ENCODE assay signal across 29 mouse cellular contexts in the genomic region with DNA sequence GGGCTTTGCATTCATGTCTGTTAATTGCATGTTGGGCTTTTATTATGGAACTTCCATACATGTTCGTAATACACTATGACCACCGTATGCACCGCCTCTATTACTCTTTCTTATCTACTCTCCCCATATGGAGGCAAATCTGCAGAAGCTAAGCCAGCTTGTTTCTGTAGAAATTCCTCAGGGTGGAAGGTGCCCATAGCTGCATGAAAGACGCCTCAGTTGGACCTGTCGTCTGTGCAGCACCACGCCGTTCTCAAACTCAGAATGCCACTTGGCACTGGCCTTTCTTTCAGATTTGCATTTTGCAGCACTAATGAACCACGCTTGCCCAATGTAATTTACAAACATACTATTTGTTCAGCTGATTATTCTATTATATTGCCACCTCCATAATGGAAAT. TPM values are rescaled to one million over a fixed set of nuclear protein-coding genes. Genes with fewer than 3 reads are reported as not detected.
DNase-seq lines count a peak whose midpoint lies in the region; ATAC-seq and TF ChIP-seq lines count a peak whose summit lies in the region.
"Had no signal": no experiment of that assay in that cellular context is flagged by ENCODE, and none has a peak within 500 bp of the region (broad histone marks: within the 10 kb centered on the region; RNA-seq: fewer than 3 reads in every experiment).

No protein-coding gene starts in this region.

- H3K27me3 ChIP-seq in forebrain, embryonic 13.5 days: no peaks in the 10 kb centered on the region
- no peaks in the 10 kb centered on the region for H3K27me3 ChIP-seq in forebrain, embryonic 11.5 days (ENCODE audit: control insufficient read depth, insufficient read depth, low read length)
- H3K27me3 ChIP-seq in forebrain, embryonic 16.5 days (replicated peaks; ENCODE audit: control insufficient read depth, insufficient read depth, low read length): no peaks in the 10 kb centered on the region
- no peaks in the 10 kb centered on the region for H3K27me3 ChIP-seq in forebrain, embryonic 12.5 days
- no peaks in the 10 kb centered on the region for H3K27me3 ChIP-seq in midbrain, embryonic 14.5 days (ENCODE audit: control insufficient read depth, insufficient read depth, low read length)
- H3K27me3 ChIP-seq in midbrain, embryonic 10.5 days (ENCODE audit: low read depth, poor library complexity, severe bottlenecking): peaks cover 14% of the 10 kb centered on the region
- H3K27me3 ChIP-seq: CH12.LX; forebrain, embryonic 15.5 days had no signal

- H3K36me3 ChIP-seq in forebrain, embryonic 13.5 days (ENCODE audit: poor library complexity, severe bottlenecking): no peaks in the 10 kb centered on the region
- H3K36me3 ChIP-seq in forebrain, embryonic 11.5 days (ENCODE audit: control insufficient read depth, insufficient read depth, low read length): no peaks in the 10 kb centered on the region
- no peaks in the 10 kb centered on the region for H3K36me3 ChIP-seq in forebrain, embryonic 16.5 days (ENCODE audit: control insufficient read depth, insufficient read depth)
- no peaks in the 10 kb centered on the region for H3K36me3 ChIP-seq in forebrain, embryonic 12.5 days (replicated peaks)
- no peaks in the 10 kb centered on the region for H3K36me3 ChIP-seq in midbrain, embryonic 14.5 days (ENCODE audit: control insufficient read depth, insufficient read depth, low read length)
- H3K36me3 ChIP-seq in midbrain, embryonic 10.5 days: no peaks in the 10 kb centered on the region
- H3K36me3 ChIP-seq: embryonic facial prominence, embryonic 13.5 days; embryonic facial prominence, embryonic 15.5 days; forebrain, embryonic 15.5 days; G1E had no signal

- no peak overlapping the region for H3K4me2 ChIP-seq in forebrain, embryonic 13.5 days
- H3K4me2 ChIP-seq in forebrain, embryonic 11.5 days (ENCODE audit: low read depth, low read length, severe bottlenecking): no peak overlapping the region
- H3K4me2 ChIP-seq in forebrain, embryonic 16.5 days (ENCODE audit: low read length): 0 out of 2 replicates have a peak overlapping the region, but pooled peaks have one; percentile 14
- H3K4me2 ChIP-seq in forebrain, embryonic 12.5 days: no peak overlapping the region
- H3K4me2 ChIP-seq in midbrain, embryonic 14.5 days (ENCODE audit: low read length): no peak overlapping the region
- H3K4me2 ChIP-seq: embryonic facial prominence, embryonic 13.5 days; embryonic facial prominence, embryonic 15.5 days; forebrain, embryonic 15.5 days had no signal

- no peak for TF ChIP-seq POLR2A in brain, embryonic 14.5 days (IDR thresholded peaks at IDR 0.05; ENCODE audit: borderline replicate concordance, extremely low read depth, insufficient read depth, insufficient read length, poor library complexity, severe bottlenecking)

- no peak for TF ChIP-seq CTCF in brain, embryonic 14.5 days (IDR thresholded peaks at IDR 0.05; ENCODE audit: borderline replicate concordance, extremely low read depth, insufficient read depth, insufficient read length)

- H3K4me1 ChIP-seq in forebrain, embryonic 13.5 days: peaks cover 17% of the 10 kb centered on the region
- no peaks in the 10 kb centered on the region for H3K4me1 ChIP-seq in forebrain, embryonic 11.5 days (replicated peaks; ENCODE audit: control insufficient read depth, insufficient read depth, low read length)
- peaks cover 8% of the 10 kb centered on the region; the same call in 1 of the 2 replicates for H3K4me1 ChIP-seq in forebrain, embryonic 16.5 days (replicated peaks; ENCODE audit: control insufficient read depth, insufficient read depth, low read length)
- H3K4me1 ChIP-seq in forebrain, embryonic 12.5 days: no peaks in the 10 kb centered on the region
- no peaks in the 10 kb centered on the region for H3K4me1 ChIP-seq in midbrain, embryonic 14.5 days (ENCODE audit: control insufficient read depth, insufficient read depth, low read length)
- H3K4me1 ChIP-seq in midbrain, embryonic 10.5 days: no peaks in the 10 kb centered on the region
- H3K4me1 ChIP-seq: embryonic facial prominence, embryonic 13.5 days; embryonic facial prominence, embryonic 15.5 days had no signal

- no peak overlapping the region for H3K9ac ChIP-seq in forebrain, embryonic 13.5 days
- H3K9ac ChIP-seq in forebrain, embryonic 11.5 days (ENCODE audit: low read length): no peak overlapping the region
- H3K9ac ChIP-seq in forebrain, embryonic 16.5 days (replicated peaks; ENCODE audit: low read depth, low read length): no peak overlapping the region
- H3K9ac ChIP-seq in forebrain, embryonic 12.5 days: no peak overlapping the region
- H3K9ac ChIP-seq in midbrain, embryonic 14.5 days (replicated peaks; ENCODE audit: low read length): no peak overlapping the region
- H3K9ac ChIP-seq: embryonic facial prominence, embryonic 13.5 days; embryonic facial prominence, embryonic 15.5 days; forebrain, embryonic 15.5 days had no signal

- H3K27ac ChIP-seq in forebrain, embryonic 13.5 days: no peak overlapping the region
- H3K27ac ChIP-seq in forebrain, embryonic 11.5 days (ENCODE audit: low read depth, low read length): no peak overlapping the region
- H3K27ac ChIP-seq in forebrain, embryonic 16.5 days (ENCODE audit: low read length): no peak overlapping the region
- H3K27ac ChIP-seq in forebrain, embryonic 12.5 days: no peak overlapping the region
- H3K27ac ChIP-seq in midbrain, embryonic 14.5 days (replicated peaks; ENCODE audit: low read depth, low read length): no peak overlapping the region
- no peak overlapping the region for H3K27ac ChIP-seq in midbrain, embryonic 10.5 days (replicated peaks)
- H3K27ac ChIP-seq: embryonic facial prominence, embryonic 13.5 days; embryonic facial prominence, embryonic 15.5 days; forebrain, embryonic 15.5 days had no signal

- 51% methylated on average over 8 of the region's 8 CpGs for WGBS in forebrain, embryonic 13.5 days
- 89% methylated on average over 8 of the region's 8 CpGs for WGBS in forebrain, embryonic 11.5 days
- 35% methylated on average over 8 of the region's 8 CpGs for WGBS in forebrain, embryonic 16.5 days
- WGBS in forebrain, embryonic 12.5 days: 74% methylated on average over 8 of the region's 8 CpGs
- WGBS in midbrain, embryonic 14.5 days: 61% methylated on average over 8 of the region's 8 CpGs
- WGBS in midbrain, embryonic 10.5 days: 92% methylated on average over 8 of the region's 8 CpGs

- no peak for DNase-seq in forebrain, embryonic 11.5 days (ENCODE audit: low spot score)
- DNase-seq in midbrain, embryonic 14.5 days: peak; percentile 39
- DNase-seq in midbrain, embryonic 10.5 days (ENCODE audit: low spot score): no peak
- DNase-seq in brain, embryonic 14.5 days (ENCODE audit: low read depth): peak; percentile 76
- DNase-seq in thymus, postnatal 25 days: no peak
- DNase-seq: adrenal gland, adult 8-10 months; adrenal gland, postnatal 14 days; adrenal gland, postnatal 36 days; B cell, adult 2 months; cerebellum, adult 11 months; cerebellum, adult 18-20 months; cerebellum, adult 8-10 months; cerebellum, adult 9-11 months; cerebellum, postnatal 14 days; cerebellum, postnatal 36 days; embryo, embryonic 11 days had no signal

- ATAC-seq in forebrain, embryonic 13.5 days: 0 out of 2 replicates have a peak, but pooled peaks have one; percentile 30
- no peak for ATAC-seq in forebrain, embryonic 11.5 days (replicated peaks; ENCODE audit: low FRiP score)
- peak; percentile 43; the same call in 1 of the 2 replicates for ATAC-seq in forebrain, embryonic 16.5 days
- ATAC-seq in forebrain, embryonic 12.5 days (ENCODE audit: low FRiP score): no peak
- no peak for ATAC-seq in midbrain, embryonic 14.5 days (ENCODE audit: low FRiP score, low TSS enrichment)
- ATAC-seq: activated CD4-positive, CD25-positive, alpha-beta regulatory T cell, adult 4 months; CD4-positive, CD25-positive, alpha-beta regulatory T cell, adult 4 months; forebrain, embryonic 15.5 days; Patski had no signal

- H3K4me3 ChIP-seq in forebrain, embryonic 13.5 days: no peak overlapping the region
- H3K4me3 ChIP-seq in forebrain, embryonic 11.5 days (ENCODE audit: low read depth, low read length): no peak overlapping the region
- no peak overlapping the region for H3K4me3 ChIP-seq in forebrain, embryonic 16.5 days (replicated peaks; ENCODE audit: low read length)
- H3K4me3 ChIP-seq in forebrain, embryonic 12.5 days (replicated peaks): no peak overlapping the region
- H3K4me3 ChIP-seq in midbrain, embryonic 14.5 days (replicated peaks; ENCODE audit: low read depth, low read length): no peak overlapping the region
- H3K4me3 ChIP-seq in midbrain, embryonic 10.5 days: no peak overlapping the region
- H3K4me3 ChIP-seq: embryonic facial prominence, embryonic 13.5 days; embryonic facial prominence, embryonic 15.5 days; erythroblast, embryonic 14.5 days; forebrain, embryonic 15.5 days had no signal

- H3K9me3 ChIP-seq in forebrain, embryonic 13.5 days (replicated peaks): no peaks in the 10 kb centered on the region
- H3K9me3 ChIP-seq in forebrain, embryonic 11.5 days (ENCODE audit: control insufficient read depth, low read length): no peaks in the 10 kb centered on the region
- no peaks in the 10 kb centered on the region for H3K9me3 ChIP-seq in forebrain, embryonic 16.5 days (ENCODE audit: control insufficient read depth, low read length)
- no peaks in the 10 kb centered on the region for H3K9me3 ChIP-seq in forebrain, embryonic 12.5 days
- no peaks in the 10 kb centered on the region for H3K9me3 ChIP-seq in midbrain, embryonic 14.5 days (ENCODE audit: control insufficient read depth, low read length)
- H3K9me3 ChIP-seq in midbrain, embryonic 10.5 days (replicated peaks): 0 out of 2 replicates have a peak, but pooled peaks cover 3% of the 10 kb centered on the region
- H3K9me3 ChIP-seq: embryonic facial prominence, embryonic 13.5 days; embryonic facial prominence, embryonic 15.5 days; forebrain, embryonic 15.5 days had no signal

RNA-seq across cellular contexts. Expression of a gene that starts 3.5 kb away (rescaled TPM):
- 0.25 TPM in 1 of 2 replicates, not detected in the other for polyA plus RNA-seq in forebrain, embryonic 13.5 days (2015; fragmentation: Nextera tagmentation; extraction: Ambion mirVana)
- polyA plus RNA-seq in forebrain, embryonic 11.5 days (2014; fragmentation: Nextera tagmentation; extraction: Ambion mirVana): not detected in 2 replicates
- polyA plus RNA-seq in forebrain, embryonic 16.5 days (2015; fragmentation: Nextera tagmentation; extraction: Ambion mirVana): 0.25 TPM in 1 of 2 replicates, not detected in the other
- polyA plus RNA-seq in forebrain, embryonic 12.5 days (2016; fragmentation: Nextera tagmentation; extraction: Ambion mirVana): 0.09 TPM in 1 of 2 replicates, not detected in the other
- 0.22 TPM in 1 of 2 replicates, not detected in the other for polyA plus RNA-seq in midbrain, embryonic 14.5 days (2014; fragmentation: Nextera tagmentation; extraction: Ambion mirVana)
- polyA plus RNA-seq in midbrain, embryonic 10.5 days (2016; fragmentation: Nextera tagmentation; extraction: Ambion mirVana): 0.12 TPM in 1 of 2 replicates, not detected in the other
- 0.19 TPM in 2 replicates for polyA plus RNA-seq in brain, embryonic 14.5 days (2012; rRNA removed)
- polyA plus RNA-seq: activated CD4-positive, CD25-positive, alpha-beta regulatory T cell, adult 4 months; CD4-positive, CD25-positive, alpha-beta regulatory T cell, adult 4 months; embryonic facial prominence, embryonic 11.5 days; embryonic facial prominence, embryonic 13.5 days; erythroblast, embryonic 14.5 days; forebrain, embryonic 15.5 days; G1E; Patski had no signal

Comparison
In these comparisons a context has a peak if more than half of its experiments do, and no peak if none do; other contexts are left out.
1. ATAC-seq: peak in forebrain, embryonic 13.5 days (single experiment) and forebrain, embryonic 16.5 days (single experiment); none in forebrain, embryonic 11.5 days (single experiment), forebrain, embryonic 12.5 days (single experiment) and midbrain, embryonic 14.5 days (single experiment).
2. DNase-seq: peak in midbrain, embryonic 14.5 days (single experiment) and brain, embryonic 14.5 days (single experiment); none in forebrain, embryonic 11.5 days (single experiment), midbrain, embryonic 10.5 days (single experiment) and thymus, postnatal 25 days (single experiment).